Mouse (Mus musculus) embryonic facial prominence, embryonic 11.5 days (tissue): ENCODE measurements around the gene Taar7b. TPM values are rescaled to one million over a fixed set of nuclear protein-coding genes. Genes with fewer than 3 reads are reported as not detected.

Experiments used
- ATAC-seq: fragments of 200-750 bp; cut with Nextera tagmentation; replicated peaks from 2 replicates; pipeline ENCODE4 v1.8.0; 2017; ENCODE audit warnings: low read depth; ENCODE audit not compliant: insufficient number of reproducible peaks, low FRiP score, low TSS enrichment
- DNase-seq: peaks from one replicate; pipeline ENCODE4 v3.0.0-alpha.2; 2015; ENCODE audit warnings: low spot score
- H3K27ac ChIP-seq: fragments of 300-500 bp; sonication (generic); replicated peaks from 2 replicates; pipeline ENCODE4 v1.5.1; 2014; ENCODE audit warnings: mild to moderate bottlenecking, low read depth, low read length, control low read depth
- H3K27me3 ChIP-seq: fragments of 300-500 bp; sonication (generic); 2 replicates; pipeline ENCODE4 v1.6.1; 2014; ENCODE audit warnings: mild to moderate bottlenecking, low read length, moderate library complexity, mixed read lengths; ENCODE audit not compliant: control insufficient read depth, insufficient read depth
- H3K36me3 ChIP-seq: fragments of 300-500 bp; sonication (generic); replicated peaks from 2 replicates; pipeline ENCODE4 v1.6.1; 2014; ENCODE audit warnings: low read depth, mild to moderate bottlenecking, low read length, moderate library complexity, mixed read lengths; ENCODE audit not compliant: control insufficient read depth, insufficient read depth
- H3K4me1 ChIP-seq: fragments of 300-500 bp; sonication (generic); 2 replicates; pipeline ENCODE4 v1.6.1; 2014; ENCODE audit warnings: low read length, mixed read lengths; ENCODE audit not compliant: control insufficient read depth, insufficient read depth
- H3K4me2 ChIP-seq: fragments of 300-500 bp; sonication (generic); 2 replicates; pipeline ENCODE4 v1.6.1; 2014; ENCODE audit warnings: low read depth, mild to moderate bottlenecking, control low read depth, low read length, moderate library complexity
- H3K4me3 ChIP-seq: fragments of 300-500 bp; sonication (generic); 2 replicates; pipeline ENCODE4 v1.5.1; 2014; ENCODE audit warnings: low read depth, low read length, control low read depth
- H3K9ac ChIP-seq: fragments of 300-500 bp; sonication (generic); replicated peaks from 2 replicates; pipeline ENCODE4 v1.6.1; 2014; ENCODE audit warnings: mild to moderate bottlenecking, control low read depth, low read length
- H3K9me3 ChIP-seq: fragments of 300-500 bp; sonication (generic); replicated peaks from 2 replicates; pipeline ENCODE4 v1.6.1; 2016; ENCODE audit warnings: mild to moderate bottlenecking, low read length, inconsistent platforms, mixed read lengths; ENCODE audit not compliant: control insufficient read depth
- WGBS: fragments of 180-500 bp; shearing (Covaris S2); extraction: QIAGEN DNeasy Blood & Tissue Kit; methylation state at CpG from one replicate; pipeline ENCODE4 v1.1.7; 2014; 5-methylcytosine and 5-hydroxymethylcytosine counted together
- polyA plus RNA-seq: library from polyadenylated mRNA; unstranded; fragments of >200 nt; fragmentation: Nextera tagmentation; extraction: Ambion mirVana; gene quantifications from 2 replicates; pipeline ENCODE4 v1.2.1, GENCODE M21; 2014

Gene Taar7b
- polyA plus RNA-seq, 1 experiment from 2014 or later: not detected

DNA sequence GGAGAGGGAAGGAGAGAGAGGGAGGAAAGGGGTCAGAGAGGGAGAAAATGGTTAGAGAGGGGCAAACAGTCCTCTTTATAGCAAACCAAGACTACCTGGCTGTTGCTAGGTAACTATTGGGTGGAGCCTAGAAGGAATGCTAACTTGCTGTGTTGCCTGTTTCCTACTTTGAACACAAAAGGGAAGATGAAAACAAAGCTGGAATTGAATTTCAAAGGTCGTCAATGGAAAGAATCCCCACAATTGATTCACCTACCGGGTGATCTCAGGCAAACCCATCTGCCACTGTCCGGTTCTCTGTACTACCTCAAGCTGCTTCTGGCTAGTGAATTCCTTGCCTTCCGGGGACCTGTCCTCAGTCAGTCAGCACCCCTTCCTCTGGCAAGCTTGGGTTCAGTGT is 21.8 kb upstream of the Taar7b start:
- no peak overlapping the region for H3K4me3 ChIP-seq
- no peak for DNase-seq
- H3K9ac ChIP-seq: no peak overlapping the region
- H3K27ac ChIP-seq: no peak overlapping the region
- no peaks in the 10 kb centered on the region for H3K36me3 ChIP-seq
- ATAC-seq: no peak
- H3K9me3 ChIP-seq: no peaks in the 10 kb centered on the region
- H3K27me3 ChIP-seq: no peaks in the 10 kb centered on the region
- H3K4me2 ChIP-seq: no peak overlapping the region
- no peaks in the 10 kb centered on the region for H3K4me1 ChIP-seq
- 48% methylated on average over 4 of the region's 4 CpGs for WGBS

DNA sequence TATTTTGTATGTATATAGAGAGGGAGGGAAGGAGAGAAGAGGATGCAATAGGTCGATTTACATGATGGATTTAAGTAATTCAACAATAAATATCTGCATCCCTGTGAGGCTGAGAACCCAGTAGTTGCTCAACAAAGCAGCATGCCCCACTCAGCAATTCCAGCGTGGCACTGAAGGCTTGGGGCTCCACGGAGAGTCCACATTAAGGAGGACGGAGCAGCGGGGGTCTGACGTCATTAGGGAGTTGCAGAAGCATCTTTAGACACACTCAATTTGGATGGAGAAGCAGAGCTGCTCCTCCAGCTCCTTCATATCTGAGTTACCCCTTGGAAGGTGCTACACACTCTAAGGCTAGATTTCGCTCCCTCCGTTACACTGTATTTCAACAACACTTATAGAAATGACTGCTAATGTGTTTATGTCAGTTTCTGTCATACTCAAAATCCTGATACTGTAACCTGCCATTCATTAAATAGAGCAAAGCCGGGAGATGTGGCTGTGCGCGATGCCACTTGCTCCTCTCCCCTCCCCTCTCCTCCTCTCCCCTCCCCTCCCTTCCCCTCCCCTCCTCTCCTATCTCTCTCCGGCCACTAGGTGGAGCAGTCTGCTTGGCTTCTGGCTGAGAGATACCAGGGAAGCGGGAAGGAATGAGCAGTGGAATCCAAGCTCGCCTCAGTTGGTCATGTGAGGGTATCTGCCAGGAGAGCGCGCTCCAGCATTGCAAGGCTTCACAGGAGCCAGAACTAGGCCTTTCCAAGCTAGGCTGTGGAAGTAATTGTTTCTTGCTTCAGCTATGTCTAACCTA is 20.6 kb upstream of the Taar7b start:
- no peak overlapping the region for H3K4me2 ChIP-seq
- H3K9me3 ChIP-seq: no peaks in the 10 kb centered on the region
- no peaks in the 10 kb centered on the region for H3K27me3 ChIP-seq
- H3K4me1 ChIP-seq: no peaks in the 10 kb centered on the region
- no peak overlapping the region for H3K9ac ChIP-seq
- no peak for ATAC-seq
- peak; percentile 85 for DNase-seq
- WGBS: 39% methylated on average over 16 of the region's 16 CpGs
- no peak overlapping the region for H3K4me3 ChIP-seq
- H3K36me3 ChIP-seq: no peaks in the 10 kb centered on the region
- no peak overlapping the region for H3K27ac ChIP-seq

DNA sequence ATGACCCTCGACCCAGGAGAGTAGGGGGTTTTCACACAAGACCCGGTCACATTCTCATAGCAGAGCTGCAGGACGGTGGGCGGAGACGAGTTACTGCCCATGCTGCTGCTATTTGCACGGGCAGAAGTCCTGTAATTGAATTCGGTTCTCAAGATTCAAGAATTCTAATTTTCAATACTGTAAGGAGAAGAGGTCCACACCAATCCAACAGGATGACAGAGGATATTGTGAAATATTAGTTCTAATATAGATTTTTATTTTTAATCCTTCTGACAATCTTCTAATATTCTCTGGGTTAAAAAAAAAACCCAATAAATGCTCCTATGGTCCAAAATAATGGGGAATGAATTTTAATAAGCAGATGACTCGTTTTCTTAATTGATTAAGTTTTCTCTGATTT is 14.2 kb upstream of the Taar7b start, which contains the start of gene Taar6:
Gene Taar6, minus strand, starts transcription at position 101 of the 400 bp plus-strand sequence.
- no peak within 1 kb of the TSS for H3K9ac ChIP-seq
- 76% methylated on average over 8 of the region's 8 CpGs for WGBS
- ATAC-seq: no peak
- H3K27ac ChIP-seq: no peak within 1 kb of the TSS
- H3K27me3 ChIP-seq: no peaks in the 10 kb centered on the region
- H3K4me3 ChIP-seq: no peak within 1 kb of the TSS
- H3K9me3 ChIP-seq: no peaks in the 10 kb centered on the region
- H3K36me3 ChIP-seq: no peaks in the 10 kb centered on the region
- no peak within 1 kb of the TSS for H3K4me2 ChIP-seq
- H3K4me1 ChIP-seq: no peaks in the 10 kb centered on the region
- DNase-seq: no peak

DNA sequence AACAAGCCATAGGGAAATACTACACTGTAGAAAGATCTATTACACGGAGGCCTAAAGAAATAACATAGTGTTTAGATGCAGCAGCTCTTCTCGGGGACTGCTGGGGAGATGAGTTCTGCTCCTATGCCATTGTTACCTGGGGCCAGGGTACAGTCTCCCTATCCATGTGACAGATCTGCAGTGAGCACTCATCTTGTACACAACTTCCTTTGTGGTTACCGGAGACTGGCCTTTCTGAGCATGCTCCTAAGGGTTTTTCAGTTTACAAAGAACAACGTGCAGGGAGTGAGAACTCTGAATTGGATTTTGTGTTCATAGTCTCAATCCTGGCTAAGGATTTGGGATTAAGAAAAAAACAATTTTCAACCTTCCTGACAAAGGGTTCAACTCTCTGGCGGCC is 13.3 kb upstream of the Taar7b start:
- DNase-seq (no peak), ATAC-seq (no peak)
- H3K27ac ChIP-seq: no peak overlapping the region
- H3K9ac ChIP-seq: no peak overlapping the region
- no peaks in the 10 kb centered on the region for H3K4me1 ChIP-seq
- no peaks in the 10 kb centered on the region for H3K9me3 ChIP-seq
- H3K36me3 ChIP-seq: no peaks in the 10 kb centered on the region
- WGBS: 84% methylated on average over 5 of the region's 5 CpGs
- H3K27me3 ChIP-seq: no peaks in the 10 kb centered on the region
- H3K4me3 ChIP-seq: no peak overlapping the region
- no peak overlapping the region for H3K4me2 ChIP-seq

DNA sequence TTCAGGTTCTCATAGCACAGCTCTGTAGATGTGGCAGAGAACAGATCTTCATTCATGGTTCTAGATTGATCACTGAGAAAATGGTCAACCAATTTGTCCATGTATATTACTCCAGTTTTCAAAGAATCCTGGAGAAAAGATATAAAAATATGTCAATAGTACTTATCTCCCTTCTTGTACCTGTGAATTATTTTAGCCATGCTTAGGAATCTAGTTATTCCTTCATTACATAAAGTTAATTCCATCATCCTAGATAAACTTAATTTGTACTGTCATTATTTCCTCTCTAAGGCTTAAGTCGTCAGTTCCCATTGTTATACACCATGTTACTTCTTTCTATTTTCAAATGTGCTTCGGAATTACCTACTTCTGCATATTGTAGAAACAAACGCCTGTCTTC is 6.4 kb upstream of the Taar7b start, which contains the start of gene Taar7a:
Gene Taar7a, minus strand, starts transcription at position 101 of the 400 bp plus-strand sequence.
- H3K4me2 ChIP-seq: no peak within 1 kb of the TSS
- WGBS: 91% methylated on average over 3 of the region's 3 CpGs
- DNase-seq: no peak
- H3K27me3 ChIP-seq: no peaks in the 10 kb centered on the region
- no peak for ATAC-seq
- no peak within 1 kb of the TSS for H3K27ac ChIP-seq
- no peak within 1 kb of the TSS for H3K9ac ChIP-seq
- no peaks in the 10 kb centered on the region for H3K9me3 ChIP-seq
- H3K4me3 ChIP-seq: no peak within 1 kb of the TSS
- H3K4me1 ChIP-seq: no peaks in the 10 kb centered on the region
- no peaks in the 10 kb centered on the region for H3K36me3 ChIP-seq

DNA sequence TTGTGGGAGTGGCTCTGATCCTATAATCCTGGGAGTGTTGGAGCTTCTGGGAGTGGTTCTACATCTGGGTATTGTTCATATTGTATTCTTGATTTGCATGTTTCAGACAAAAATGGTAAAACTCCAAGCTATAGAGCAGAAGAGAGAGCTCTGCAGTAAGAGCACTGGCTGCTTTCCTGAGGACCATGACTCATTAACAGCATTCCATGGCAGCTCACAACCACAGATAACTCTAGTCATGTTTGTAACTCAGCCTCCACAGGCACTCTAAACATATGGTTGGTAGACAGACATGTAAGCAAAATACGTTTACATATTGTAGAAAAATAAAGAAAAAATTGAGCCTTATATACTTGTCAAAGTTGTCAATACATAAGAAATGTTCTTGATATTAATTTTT is 6.7 kb downstream of the Taar7b start:
- Histone ChIP-seq H3K9me3 (no peaks in the 10 kb centered on the region), H3K27ac (no peak overlapping the region), H3K9ac (no peak overlapping the region), H3K27me3 (no peaks in the 10 kb centered on the region), H3K36me3 (no peaks in the 10 kb centered on the region), H3K4me1 (no peaks in the 10 kb centered on the region), H3K4me2 (no peak overlapping the region), H3K4me3 (no peak overlapping the region)
- whole genome bisulfite sequencing: 88% methylated on average over 1 of the region's 1 CpGs
- no peak for ATAC-seq
- DNase-seq: no peak

DNA sequence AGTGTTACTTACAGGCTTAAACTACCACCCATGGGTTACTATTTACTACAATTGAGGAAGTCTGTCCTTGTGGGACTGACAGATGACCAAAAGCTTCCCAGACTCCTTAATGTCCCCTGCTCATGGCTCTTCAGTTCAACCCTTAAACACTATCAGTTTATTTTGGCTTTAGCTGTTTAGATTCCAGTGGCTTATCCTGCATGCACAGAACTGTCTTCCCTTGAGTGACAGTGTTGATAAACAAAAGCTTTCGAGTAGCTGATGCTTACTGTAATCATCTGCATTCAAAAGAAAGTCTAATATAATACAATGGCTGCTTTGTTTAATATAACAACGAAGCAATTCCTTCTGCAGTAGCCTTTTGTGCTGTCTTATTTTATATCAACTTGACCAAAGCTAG is 7.3 kb downstream of the Taar7b start:
- Histone ChIP-seq H3K9ac (no peak overlapping the region), H3K4me1 (no peaks in the 10 kb centered on the region), H3K9me3 (no peaks in the 10 kb centered on the region), H3K27me3 (no peaks in the 10 kb centered on the region), H3K4me3 (no peak overlapping the region), H3K27ac (no peak overlapping the region), H3K4me2 (no peak overlapping the region), H3K36me3 (no peaks in the 10 kb centered on the region)
- 59% methylated on average over 2 of the region's 2 CpGs for WGBS
- DNase-seq (no peak), ATAC-seq (no peak)

DNA sequence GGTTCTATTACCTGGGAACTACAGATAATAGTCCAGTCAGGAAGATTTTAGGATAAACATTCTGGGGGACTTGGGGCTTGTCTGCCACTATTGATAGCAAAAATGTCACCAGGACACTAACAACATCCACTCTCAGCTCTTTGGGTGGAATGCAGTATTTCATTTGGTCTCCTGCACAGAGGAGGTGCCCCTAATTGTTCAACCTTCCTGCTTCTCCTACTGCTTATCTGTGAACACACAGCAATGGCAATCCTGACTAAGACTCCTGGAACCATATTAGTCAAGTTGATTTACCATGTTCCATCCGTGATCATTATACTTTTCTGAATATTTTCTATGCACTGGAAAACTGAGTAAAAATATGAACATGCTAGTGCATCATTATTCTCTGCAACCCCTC is 8.4 kb downstream of the Taar7b start:
- Histone ChIP-seq H3K4me2 (no peak overlapping the region), H3K27ac (no peak overlapping the region), H3K36me3 (no peaks in the 10 kb centered on the region)

More for the DNA sequence above, 8.4 kb downstream of the Taar7b start:
- Histone ChIP-seq H3K9ac (no peak overlapping the region), H3K4me1 (no peaks in the 10 kb centered on the region), H3K9me3 (no peaks in the 10 kb centered on the region), H3K27me3 (no peaks in the 10 kb centered on the region), H3K4me3 (no peak overlapping the region)
- ATAC-seq (no peak), DNase-seq (no peak)
- 85% methylated on average over 1 of the region's 1 CpGs for WGBS
